Mouse (Mus musculus) embryonic fibroblast, embryonic 13.5 days (primary cell): ENCODE measurements around the gene Fam3c.

Experiments used
- CTCF ChIP-seq: IDR thresholded peaks from 2 replicates; pipeline ENCODE4 v1.5.1; 2011; ENCODE audit warnings: mild to moderate bottlenecking, control low read depth, low read length, moderate library complexity, borderline replicate concordance; ENCODE audit not compliant: insufficient read depth
- POLR2A ChIP-seq: IDR thresholded peaks from 2 replicates; pipeline ENCODE4 v1.6.1; 2011; ENCODE audit warnings: low read depth, mild to moderate bottlenecking, control low read depth, low read length, moderate library complexity

- TF ChIP-seq POLR2A, result no peak
- no peak for TF ChIP-seq CTCF
Observed at GRCm38 (mm10) chr6:22366977-22367376, 10.9 kb upstream of the Fam3c start.
